Mouse (Mus musculus) left cerebral cortex, adult 8-10 months (tissue): ENCODE measurements around the gene Strc. TPM values are rescaled to one million over a fixed set of nuclear protein-coding genes. Genes with fewer than 3 reads are reported as not detected.

ENCODE experiments used
- DNase-seq, 2 experiments: peaks; one replicate each; pipeline ENCODE4 v3.0.0; 2022; ENCODE audit warnings: low spot score in 2 of 2
- total RNA-seq, 4 experiments: library from RNA; stranded (reverse); gene quantifications; 2 replicates each; pipeline ENCODE4 v1.2.4; 2022

The Strc gene
- total RNA-seq, 4 experiments from 2014 or later: 0.09 to 0.91 (median 0.32) TPM

- peak; percentile 96 to 97 for DNase-seq
These were observed 32.0 kb downstream of the Strc start, which contains the start of gene Ppip5k1 for GRCm38 (mm10) chr2:121354820-121355592. Gene Ppip5k1 (minus strand): TSS chr2:121355396.

GRCm38 (mm10) chr2:121354378-121354777 is 32.6 kb downstream of the Strc start:
- DNase-seq: no peak

- no peak for DNase-seq
These were observed 33.8 kb downstream of the Strc start for GRCm38 (mm10) chr2:121353156-121353555.

- no peak for DNase-seq
These were observed 47.9 kb downstream of the Strc start for GRCm38 (mm10) chr2:121339057-121339456.

GRCm38 (mm10) chr2:121329492-121329891 is 57.5 kb downstream of the Strc start:
- DNase-seq: no peak

GRCm38 (mm10) chr2:121323693-121324470 is 63.1 kb downstream of the Strc start:
- no peak for DNase-seq

- no peak for DNase-seq
These were observed 63.9 kb downstream of the Strc start for GRCm38 (mm10) chr2:121323041-121323440.

- peak in 1 of 2 experiments; percentile 16 for DNase-seq
These were observed 70.7 kb downstream of the Strc start for GRCm38 (mm10) chr2:121316278-121316677.

Other genes with a start within 250 kb of the Strc start
- gene Adal, start 246.7 kb downstream of the Strc start, total RNA-seq: 10 to 100 TPM; 17.6 to 19.9 (median 18.6) TPM
- 1 to 10 TPM; 7.1 to 9.8 (median 7.4) TPM for gene Lcmt2, start 246.5 kb downstream of the Strc start, total RNA-seq
- gene Tubgcp4, start 216.5 kb downstream of the Strc start, total RNA-seq: 10 to 100 TPM; 34.4 to 39.3 (median 34.7) TPM
- gene Zscan29, start 216.0 kb downstream of the Strc start, total RNA-seq: 1 to 10 TPM; 4.9 to 6.5 (median 6.0) TPM
- gene Trp53bp1, start 115.8 kb downstream of the Strc start, total RNA-seq: 100 to 1,000 TPM; 139 to 154 (median 147) TPM
- gene Map1a, start 97.6 kb downstream of the Strc start, total RNA-seq: 100 to 1,000 TPM; 617 to 748 (median 671) TPM
- 100 to 1,000 TPM; 121 to 145 (median 130) TPM for gene Ppip5k1, start 31.8 kb downstream of the Strc start, total RNA-seq
- gene Ckmt1, start 29.5 kb downstream of the Strc start, total RNA-seq: 100 to 1,000 TPM; 418 to 426 (median 425) TPM
- 100 to 1,000 TPM; 140 to 171 (median 153) TPM for gene Pdia3, start 26.6 kb upstream of the Strc start, total RNA-seq
- gene Catsper2, start 26.6 kb upstream of the Strc start, total RNA-seq: 1 to 10 TPM; 4.2 to 5.9 (median 5.1) TPM
- gene Ell3, start 57.1 kb upstream of the Strc start, total RNA-seq: not detected
- gene Serf2, start 62.0 kb upstream of the Strc start, total RNA-seq: 100 to 1,000 TPM; 116 to 169 (median 143) TPM
- 10 to 100 TPM; 12.1 to 25.0 (median 17.5) TPM for gene Hypk, start 66.1 kb upstream of the Strc start, total RNA-seq
- gene Serinc4, start 69.6 kb upstream of the Strc start, total RNA-seq: 1 to 10 TPM in 1 of 4 experiments, under 1 TPM in 3; 0.27 to 1.1 (median 0.50) TPM
- gene Mfap1b, start 86.9 kb upstream of the Strc start, total RNA-seq: 10 to 100 TPM; 39.4 to 47.4 (median 43.8) TPM
- gene Mfap1a, start 119.5 kb upstream of the Strc start, total RNA-seq: 10 to 100 TPM; 31.1 to 37.4 (median 33.7) TPM
- gene Wdr76, start 119.6 kb upstream of the Strc start, total RNA-seq: 1 to 10 TPM; 4.8 to 5.3 (median 4.9) TPM